Mouse (Mus musculus) WW6 (cell line): ENCODE measurements around the gene Rgl3.
A peak's percentile ranks its signal among the peaks of the same experiment; 100 is the strongest.

Experiments
- DNase-seq: peaks from one replicate; pipeline ENCODE4 v3.0.0-alpha.2; 2013; ENCODE audit warnings: low read depth, low spot score

Gene Rgl3

GRCm38 (mm10) chr9:21948146-21948545 lies 41.1 kb downstream of the Rgl3 start:
- no peak for DNase-seq

GRCm38 (mm10) chr9:21947540-21948130 lies 41.6 kb downstream of the Rgl3 start:
- no peak for DNase-seq

GRCm38 (mm10) chr9:21944267-21944666 lies 45.0 kb downstream of the Rgl3 start:
- DNase-seq = no peak

- DNase-seq = no peak
Observed at GRCm38 (mm10) chr9:21943638-21944037, 45.6 kb downstream of the Rgl3 start.

GRCm38 (mm10) chr9:21943046-21943445 lies 46.2 kb downstream of the Rgl3 start:
- DNase-seq = no peak

- DNase-seq = no peak
Observed at GRCm38 (mm10) chr9:21938234-21938855, 50.9 kb downstream of the Rgl3 start.

GRCm38 (mm10) chr9:21937711-21938175 lies 51.5 kb downstream of the Rgl3 start:
- DNase-seq = no peak

GRCm38 (mm10) chr9:21936692-21937570 lies 52.3 kb downstream of the Rgl3 start, which contains the start of gene Plppr2:
TSS of gene Plppr2 (plus strand) at chr9:21937033.
- peak; percentile 90 for DNase-seq

- DNase-seq = no peak
Observed at GRCm38 (mm10) chr9:21935466-21936131, 53.6 kb downstream of the Rgl3 start.

- no peak for DNase-seq
Observed at GRCm38 (mm10) chr9:21934021-21934420, 55.2 kb downstream of the Rgl3 start.

GRCm38 (mm10) chr9:21932445-21933137 lies 56.7 kb downstream of the Rgl3 start:
- DNase-seq = no peak

- DNase-seq = no peak
Observed at GRCm38 (mm10) chr9:21932006-21932405, 57.2 kb downstream of the Rgl3 start.

- DNase-seq = no peak
Observed at GRCm38 (mm10) chr9:21929208-21929607, 60.0 kb downstream of the Rgl3 start.

GRCm38 (mm10) chr9:21927208-21927753 lies 62.0 kb downstream of the Rgl3 start, which contains the start of the genes Ccdc159 and Tmem205:
TSS of gene Ccdc159 (plus strand) at chr9:21927471.
TSS of gene Tmem205 (minus strand) at chr9:21927556.
- peak; percentile 96 for DNase-seq

GRCm38 (mm10) chr9:21926784-21927183 lies 62.5 kb downstream of the Rgl3 start:
- no peak for DNase-seq

- no peak for DNase-seq
Observed at GRCm38 (mm10) chr9:21926155-21926554, 63.1 kb downstream of the Rgl3 start.

- DNase-seq = no peak
Observed at GRCm38 (mm10) chr9:21925506-21925905, 63.7 kb downstream of the Rgl3 start.

- no peak for DNase-seq
Observed at GRCm38 (mm10) chr9:21925034-21925433, 64.2 kb downstream of the Rgl3 start.

GRCm38 (mm10) chr9:21924099-21924493 lies 65.2 kb downstream of the Rgl3 start:
- DNase-seq = no peak

- DNase-seq = no peak
Observed at GRCm38 (mm10) chr9:21923490-21924098, 65.7 kb downstream of the Rgl3 start.
